Mouse (Mus musculus) hindbrain, embryonic 11.5 days (tissue): ENCODE measurements around the gene Olfr1196. TPM values are rescaled to one million over a fixed set of nuclear protein-coding genes. Genes with fewer than 3 reads are reported as not detected.
"Not testable (repeated sequence)": the region's sequence is repeated elsewhere in the genome, so short reads cannot be mapped to it uniquely, and the experiment has no call there.

ENCODE experiments used
- ATAC-seq: fragments of 200-750 bp; cut with Nextera tagmentation; 2 replicates; pipeline ENCODE4 v1.8.0; 2017; ENCODE audit warnings: mild to moderate bottlenecking, moderate TSS enrichment, moderate library complexity; ENCODE audit not compliant: low FRiP score
- DNase-seq: peaks from one replicate; pipeline ENCODE4 v3.0.0-alpha.2; 2015; ENCODE audit warnings: low spot score
- H3K27ac ChIP-seq: fragments of 300-500 bp; sonication (generic); 2 replicates; pipeline ENCODE4 v1.5.1; 2014; ENCODE audit warnings: mild to moderate bottlenecking, low read depth, low read length
- H3K27me3 ChIP-seq: fragments of 300-500 bp; sonication (generic); 2 replicates; pipeline ENCODE4 v1.6.1; 2014; ENCODE audit warnings: mild to moderate bottlenecking, low read length, moderate library complexity, mixed read lengths; ENCODE audit not compliant: control insufficient read depth, insufficient read depth
- H3K36me3 ChIP-seq: fragments of 300-500 bp; sonication (generic); 2 replicates; pipeline ENCODE4 v1.6.1; 2014; ENCODE audit warnings: mild to moderate bottlenecking, low read length, moderate library complexity, mixed read lengths; ENCODE audit not compliant: control insufficient read depth, insufficient read depth
- H3K4me1 ChIP-seq: fragments of 300-500 bp; sonication (generic); replicated peaks from 2 replicates; pipeline ENCODE4 v1.6.1; 2014; ENCODE audit warnings: low read length, mixed read lengths; ENCODE audit not compliant: control insufficient read depth, insufficient read depth
- H3K4me2 ChIP-seq: fragments of 300-500 bp; sonication (generic); replicated peaks from 2 replicates; pipeline ENCODE4 v1.6.1; 2014; ENCODE audit warnings: mild to moderate bottlenecking, low read depth, low read length
- H3K4me3 ChIP-seq: fragments of 300-500 bp; sonication (generic); 2 replicates; pipeline ENCODE4 v1.5.1; 2014; ENCODE audit warnings: low read depth, low read length
- H3K9ac ChIP-seq: fragments of 300-500 bp; sonication (generic); 2 replicates; pipeline ENCODE4 v1.6.1; 2014; ENCODE audit warnings: low read depth, low read length
- H3K9me3 ChIP-seq: fragments of 300-500 bp; sonication (generic); 2 replicates; pipeline ENCODE4 v1.6.1; 2016; ENCODE audit warnings: low read length; ENCODE audit not compliant: control insufficient read depth
- WGBS: fragments of 180-500 bp; shearing (Covaris S2); extraction: QIAGEN DNeasy Blood & Tissue Kit; methylation state at CpG from one replicate; pipeline ENCODE4 v1.1.7; 2014; 5-methylcytosine and 5-hydroxymethylcytosine counted together
- polyA plus RNA-seq: library from polyadenylated mRNA; unstranded; fragments of >200 nt; fragmentation: Nextera tagmentation; extraction: Ambion mirVana; gene quantifications from 2 replicates; pipeline ENCODE4 v1.2.1, GENCODE M21; 2014

Olfr1196 gene
- not detected in 2 replicates for polyA plus RNA-seq

DNA sequence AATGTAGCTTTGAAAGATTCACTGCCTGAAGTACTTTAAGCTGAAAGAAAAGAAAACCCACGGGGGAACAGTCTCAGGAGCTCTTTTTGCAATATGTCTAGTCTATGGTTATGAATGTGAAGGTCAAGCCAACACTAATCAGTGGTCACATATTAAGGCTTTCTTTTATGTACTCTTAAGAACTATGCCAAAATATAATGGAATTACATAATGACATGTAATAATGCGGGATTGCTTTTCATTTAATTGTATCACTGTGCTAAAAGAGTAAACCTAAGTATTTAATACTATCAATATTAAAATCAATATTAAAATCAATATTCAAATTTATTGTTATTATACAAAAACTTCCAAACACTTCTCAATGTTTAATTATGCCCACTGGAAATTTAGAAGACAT, at the start of gene Olfr1196:
Olfr1196 (minus strand) TSS at position 101 of the 400 bp plus-strand sequence.
- ATAC-seq (no peak), DNase-seq (no peak)
- no peaks in the 10 kb centered on the region for H3K36me3 ChIP-seq
- no peak within 1 kb of the TSS for H3K4me3 ChIP-seq
- 86% methylated on average over 2 of the region's 2 CpGs for WGBS
- H3K4me2 ChIP-seq, result no peak within 1 kb of the TSS
- H3K27me3 ChIP-seq, result no peaks in the 10 kb centered on the region
- no peak within 1 kb of the TSS for H3K27ac ChIP-seq
- no peaks in the 10 kb centered on the region for H3K9me3 ChIP-seq
- no peak within 1 kb of the TSS for H3K9ac ChIP-seq
- no peaks in the 10 kb centered on the region for H3K4me1 ChIP-seq

- WGBS, result 88% methylated on average over 2 of the region's 2 CpGs
- no peak for DNase-seq
Measured at GRCm38 (mm10) chr2:88751270-88751669, 46.9 kb upstream of the Olfr1196 start, which contains the start of gene Olfr1198. Gene Olfr1198 (minus strand): TSS chr2:88751370.

GRCm38 (mm10) chr2:88743379-88743778, 39.0 kb upstream of the Olfr1196 start:
- no peak for DNase-seq
- Histone ChIP-seq H3K9ac (no peak overlapping the region), H3K4me1 (no peaks in the 10 kb centered on the region), H3K27ac (no peak overlapping the region), H3K4me3 (no peak overlapping the region), H3K9me3 (no peaks in the 10 kb centered on the region), H3K27me3 (no peaks in the 10 kb centered on the region), H3K4me2 (no peak overlapping the region), H3K36me3 (no peaks in the 10 kb centered on the region)
- 72% methylated on average over 3 of the region's 3 CpGs for WGBS
- no peak for ATAC-seq

More at GRCm38 (mm10) chr2:88751270-88751669, 46.9 kb upstream of the Olfr1196 start, which contains the start of gene Olfr1198:
- no peaks in the 10 kb centered on the region for H3K9me3 ChIP-seq
- H3K4me1 ChIP-seq, result no peaks in the 10 kb centered on the region
- H3K27me3 ChIP-seq, result no peaks in the 10 kb centered on the region
- no peak within 1 kb of the TSS for H3K4me3 ChIP-seq
- no peaks in the 10 kb centered on the region for H3K36me3 ChIP-seq
- H3K4me2 ChIP-seq, result no peak within 1 kb of the TSS
- no peak within 1 kb of the TSS for H3K27ac ChIP-seq
- no peak for ATAC-seq
- H3K9ac ChIP-seq, result no peak within 1 kb of the TSS

DNA sequence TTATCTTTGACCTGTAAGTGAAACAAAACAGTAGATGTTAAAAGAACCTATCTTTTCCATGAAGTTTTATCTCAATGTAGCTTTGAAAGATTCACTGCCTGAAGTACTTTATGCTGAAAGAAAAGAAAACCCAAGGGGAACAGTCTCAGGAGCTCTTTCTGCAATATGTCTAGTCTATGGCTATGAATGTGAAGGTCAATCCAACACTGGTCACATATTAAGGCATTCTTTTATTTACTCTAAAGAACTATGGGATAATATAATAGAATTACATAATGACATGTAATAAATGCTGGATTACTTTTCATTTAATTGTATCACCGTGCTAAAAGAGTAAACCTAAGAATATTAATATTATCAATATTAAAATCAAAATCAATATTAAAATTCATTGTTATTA, 27.9 kb upstream of the Olfr1196 start, which contains the start of gene Olfr1197:
Olfr1197 (minus strand) TSS at position 101 of the 400 bp plus-strand sequence.
- Histone ChIP-seq H3K4me1 (no peaks in the 10 kb centered on the region), H3K36me3 (no peaks in the 10 kb centered on the region), H3K9ac (no peak within 1 kb of the TSS), H3K27ac (no peak within 1 kb of the TSS), H3K27me3 (no peaks in the 10 kb centered on the region), H3K4me3 (no peak within 1 kb of the TSS), H3K4me2 (no peak within 1 kb of the TSS), H3K9me3 (no peaks in the 10 kb centered on the region)
- DNase-seq (no peak), ATAC-seq (no peak)
- WGBS, result 75% methylated on average over 1 of the region's 1 CpGs

GRCm38 (mm10) chr2:88689087-88689486, 15.3 kb downstream of the Olfr1196 start, which contains the start of gene Olfr1195:
Gene Olfr1195 (minus strand): TSS chr2:88689187.
- no peaks in the 10 kb centered on the region for H3K4me1 ChIP-seq
- no peaks in the 10 kb centered on the region for H3K27me3 ChIP-seq
- no peak within 1 kb of the TSS for H3K4me3 ChIP-seq
- H3K9me3 ChIP-seq, result no peaks in the 10 kb centered on the region
- H3K36me3 ChIP-seq, result no peaks in the 10 kb centered on the region
- ATAC-seq (no peak), DNase-seq (no peak)
- no peak within 1 kb of the TSS for H3K4me2 ChIP-seq
- no peak within 1 kb of the TSS for H3K27ac ChIP-seq
- no peak within 1 kb of the TSS for H3K9ac ChIP-seq

GRCm38 (mm10) chr2:88675328-88675727, 29.1 kb downstream of the Olfr1196 start, which contains the start of gene Olfr1193:
Gene Olfr1193 (plus strand): TSS chr2:88675628.
- H3K4me2 ChIP-seq, H3K36me3 ChIP-seq, ATAC-seq, H3K9ac ChIP-seq, H3K27me3 ChIP-seq, H3K4me3 ChIP-seq, DNase-seq, H3K9me3 ChIP-seq, H3K27ac ChIP-seq, H3K4me1 ChIP-seq: not testable (repeated sequence)

- H3K4me1 ChIP-seq, result no peaks in the 10 kb centered on the region
- 43% methylated on average over 1 of the region's 1 CpGs for WGBS
- H3K9me3 ChIP-seq, result no peaks in the 10 kb centered on the region
- H3K36me3 ChIP-seq, result no peaks in the 10 kb centered on the region
- H3K27me3 ChIP-seq, result no peaks in the 10 kb centered on the region
- ATAC-seq (no peak), DNase-seq (no peak)
- no peak within 1 kb of the TSS for H3K27ac ChIP-seq
- H3K4me2 ChIP-seq, result no peak within 1 kb of the TSS
- no peak within 1 kb of the TSS for H3K9ac ChIP-seq
- H3K4me3 ChIP-seq, result no peak within 1 kb of the TSS
Measured at GRCm38 (mm10) chr2:88648209-88648608, 56.2 kb downstream of the Olfr1196 start, which contains the start of gene Olfr1192-ps1. Gene Olfr1192-ps1 (plus strand): TSS chr2:88648509.

Other genes starting within 250 kb of the Olfr1196 start
- not detected in 2 replicates for gene Olfr1183, start 249.7 kb downstream of the Olfr1196 start, polyA plus RNA-seq
- gene Olfr1184, start 221.0 kb downstream of the Olfr1196 start, polyA plus RNA-seq, result not detected in 2 replicates
- not detected in 2 replicates for gene Olfr1185-ps1, start 211.3 kb downstream of the Olfr1196 start, polyA plus RNA-seq
- gene Olfr1186, start 186.0 kb downstream of the Olfr1196 start, polyA plus RNA-seq, result not detected in 2 replicates
- gene Olfr1188, start 147.7 kb downstream of the Olfr1196 start, polyA plus RNA-seq, result not detected in 2 replicates
- not detected in 2 replicates for gene Olfr1189, start 118.1 kb downstream of the Olfr1196 start, polyA plus RNA-seq
- gene Olfr1191-ps1, start 64.1 kb downstream of the Olfr1196 start, polyA plus RNA-seq, result not detected in 2 replicates
- not detected in 2 replicates for gene Olfr1192-ps1, start 56.1 kb downstream of the Olfr1196 start, polyA plus RNA-seq
- gene Olfr1193, start 29.0 kb downstream of the Olfr1196 start, polyA plus RNA-seq, result not detected in 2 replicates
- gene Olfr1195, start 15.4 kb downstream of the Olfr1196 start, polyA plus RNA-seq, result not detected in 2 replicates
- not detected in 2 replicates for gene Olfr1197, start 27.8 kb upstream of the Olfr1196 start, polyA plus RNA-seq
- gene Olfr1198, start 46.8 kb upstream of the Olfr1196 start, polyA plus RNA-seq, result not detected in 2 replicates
- not detected in 2 replicates for gene Olfr1199, start 55.9 kb upstream of the Olfr1196 start, polyA plus RNA-seq
- gene Olfr1200, start 65.9 kb upstream of the Olfr1196 start, polyA plus RNA-seq, result not detected in 2 replicates
- gene Olfr1201, start 88.4 kb upstream of the Olfr1196 start, polyA plus RNA-seq, result not detected in 2 replicates
- not detected in 2 replicates for gene Olfr1202, start 109.9 kb upstream of the Olfr1196 start, polyA plus RNA-seq
- not detected in 2 replicates for gene Olfr1205, start 125.1 kb upstream of the Olfr1196 start, polyA plus RNA-seq
- gene Olfr1204, start 144.7 kb upstream of the Olfr1196 start, polyA plus RNA-seq, result not detected in 2 replicates
- not detected in 2 replicates for gene Olfr1206, start 158.6 kb upstream of the Olfr1196 start, polyA plus RNA-seq
- not detected in 2 replicates for gene Olfr1208, start 197.7 kb upstream of the Olfr1196 start, polyA plus RNA-seq
- gene Olfr1209, start 210.6 kb upstream of the Olfr1196 start, polyA plus RNA-seq, result not detected in 2 replicates
- not detected in 2 replicates for gene Olfr1211, start 233.5 kb upstream of the Olfr1196 start, polyA plus RNA-seq
- not detected in 2 replicates for gene Olfr1212, start 249.4 kb upstream of the Olfr1196 start, polyA plus RNA-seq